Mouse (Mus musculus): ENCODE data around the gene Iffo2. TPM values are rescaled to one million over a fixed set of nuclear protein-coding genes. Genes with fewer than 3 reads are reported as not detected.

Gene Iffo2
- polyA plus RNA-seq, 1 experiment from 2014 or later = 2.3 TPM

GRCm38 (mm10) chr4:139491541-139492170 lies 38.7 kb upstream of the Iffo2 start:
- 89% methylated on average over 5 of the region's 5 CpGs for WGBS
- Histone ChIP-seq H3K4me1 (ENCODE audit: control insufficient read depth, insufficient read depth, low read length) (no peaks in the 10 kb centered on the region), H3K4me3 (ENCODE audit: low read depth, low read length) (no peak overlapping the region), H3K9me3 (replicated peaks; ENCODE audit: control insufficient read depth, low read length) (no peaks in the 10 kb centered on the region), H3K27me3 (ENCODE audit: control insufficient read depth, insufficient read depth, low read length) (no peaks in the 10 kb centered on the region), H3K36me3 (replicated peaks; ENCODE audit: control insufficient read depth, insufficient read depth, low read depth, low read length) (peaks cover 17% of the 10 kb centered on the region), H3K4me2 (ENCODE audit: low read depth, low read length) (no peak overlapping the region), H3K9ac (replicated peaks; ENCODE audit: low read length) (no peak overlapping the region), H3K27ac (replicated peaks; ENCODE audit: low read depth, low read length) (no peak overlapping the region)
- DNase-seq (ENCODE audit: low spot score) (no peak), ATAC-seq (replicated peaks; ENCODE audit: insufficient number of reproducible peaks, low FRiP score, low TSS enrichment, low read depth) (no peak)

- DNase-seq (ENCODE audit: low spot score) (no peak), ATAC-seq (replicated peaks; ENCODE audit: insufficient number of reproducible peaks, low FRiP score, low TSS enrichment, low read depth) (no peak; the same call in 1 of the 2 replicates)
- H3K4me2 ChIP-seq (ENCODE audit: low read depth, low read length) = no peak overlapping the region
- H3K9me3 ChIP-seq (replicated peaks; ENCODE audit: control insufficient read depth, low read length) = no peaks in the 10 kb centered on the region
- H3K9ac ChIP-seq (replicated peaks; ENCODE audit: low read length) = no peak overlapping the region
- WGBS = 50% methylated on average over 3 of the region's 3 CpGs
- H3K4me1 ChIP-seq (ENCODE audit: control insufficient read depth, insufficient read depth, low read length) = no peaks in the 10 kb centered on the region
- no peaks in the 10 kb centered on the region for H3K27me3 ChIP-seq (ENCODE audit: control insufficient read depth, insufficient read depth, low read length)
- no peak overlapping the region for H3K27ac ChIP-seq (replicated peaks; ENCODE audit: low read depth, low read length)
- peaks cover 17% of the 10 kb centered on the region for H3K36me3 ChIP-seq (replicated peaks; ENCODE audit: control insufficient read depth, insufficient read depth, low read depth, low read length)
- no peak overlapping the region for H3K4me3 ChIP-seq (ENCODE audit: low read depth, low read length)
These were observed 38.0 kb upstream of the Iffo2 start for GRCm38 (mm10) chr4:139492258-139492833.

DNA sequence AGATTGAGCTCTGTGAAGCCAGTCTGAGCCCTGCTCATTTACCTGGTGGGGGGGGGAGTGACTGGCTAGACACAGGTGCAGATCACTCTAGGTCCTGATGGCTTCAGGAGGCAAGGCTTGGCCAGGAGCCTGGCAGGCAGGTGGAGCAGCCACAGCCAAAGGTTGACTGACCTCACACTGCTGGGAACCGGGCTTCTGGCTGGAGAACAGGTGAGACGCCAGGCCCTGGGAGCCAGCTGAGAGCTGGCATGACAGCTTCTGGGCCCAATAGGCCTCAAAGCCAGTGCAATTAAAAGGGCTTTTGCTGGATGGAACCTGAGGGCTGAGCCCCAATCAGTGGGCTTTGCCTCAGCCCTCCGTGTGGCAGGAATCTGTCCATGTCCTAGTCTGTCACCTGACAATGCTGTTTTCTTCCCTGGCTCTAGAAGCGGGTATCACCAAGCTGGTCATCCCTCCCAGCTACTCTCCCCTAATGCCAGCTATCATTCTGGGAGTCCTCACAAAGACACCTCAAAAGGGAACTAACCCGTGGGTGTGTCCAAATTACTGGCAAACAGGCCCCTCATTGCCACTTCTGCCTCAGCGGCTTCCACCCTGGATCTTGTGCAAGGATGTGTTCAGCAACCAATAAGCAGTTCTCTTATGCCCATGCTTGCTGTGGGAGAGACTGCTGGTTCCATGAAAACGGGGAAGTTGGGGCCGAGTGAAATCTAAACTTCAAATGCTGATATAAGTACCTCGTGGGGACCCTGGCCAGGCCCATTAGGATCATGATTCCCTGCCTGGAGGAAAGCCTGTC lies 36.9 kb upstream of the Iffo2 start:
- Histone ChIP-seq H3K4me1 (ENCODE audit: control insufficient read depth, insufficient read depth, low read length) (no peaks in the 10 kb centered on the region), H3K9me3 (replicated peaks; ENCODE audit: control insufficient read depth, low read length) (no peaks in the 10 kb centered on the region), H3K4me3 (ENCODE audit: low read depth, low read length) (no peak overlapping the region), H3K27me3 (ENCODE audit: control insufficient read depth, insufficient read depth, low read length) (no peaks in the 10 kb centered on the region), H3K9ac (replicated peaks; ENCODE audit: low read length) (no peak overlapping the region), H3K36me3 (replicated peaks; ENCODE audit: control insufficient read depth, insufficient read depth, low read depth, low read length) (peaks cover 15% of the 10 kb centered on the region), H3K27ac (replicated peaks; ENCODE audit: low read depth, low read length) (no peak overlapping the region), H3K4me2 (ENCODE audit: low read depth, low read length) (no peak overlapping the region; the same call in 1 of the 2 replicates)
- WGBS = 75% methylated on average over 9 of the region's 9 CpGs
- ATAC-seq (replicated peaks; ENCODE audit: insufficient number of reproducible peaks, low FRiP score, low TSS enrichment, low read depth) = no peak
- no peak for DNase-seq (ENCODE audit: low spot score)

DNA sequence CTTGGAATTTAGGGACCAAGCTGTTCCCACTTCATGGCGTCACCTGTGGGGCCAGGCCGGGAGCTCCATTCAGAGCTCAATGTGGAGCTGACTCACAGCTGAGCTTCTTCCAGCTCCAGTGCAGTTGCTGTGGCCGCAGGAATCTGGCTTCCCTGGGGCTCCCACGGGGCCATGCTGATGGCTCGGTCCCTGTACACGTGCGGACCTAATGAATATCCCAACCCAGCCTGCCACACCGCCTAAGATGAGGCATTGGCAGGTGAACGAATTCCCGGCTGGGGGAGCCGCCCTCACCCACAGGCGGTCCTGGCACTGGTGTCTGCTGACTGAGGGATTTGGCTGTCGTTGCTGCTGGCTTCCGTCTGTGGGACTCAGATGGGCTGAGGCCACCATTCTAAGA lies 29.5 kb upstream of the Iffo2 start:
- H3K4me3 ChIP-seq (ENCODE audit: low read depth, low read length) = no peak overlapping the region
- no peaks in the 10 kb centered on the region for H3K9me3 ChIP-seq (replicated peaks; ENCODE audit: control insufficient read depth, low read length)
- DNase-seq (ENCODE audit: low spot score) (no peak), ATAC-seq (replicated peaks; ENCODE audit: insufficient number of reproducible peaks, low FRiP score, low TSS enrichment, low read depth) (no peak)
- H3K4me1 ChIP-seq (ENCODE audit: control insufficient read depth, insufficient read depth, low read length) = no peaks in the 10 kb centered on the region
- no peak overlapping the region for H3K9ac ChIP-seq (replicated peaks; ENCODE audit: low read length)
- H3K27ac ChIP-seq (replicated peaks; ENCODE audit: low read depth, low read length) = no peak overlapping the region
- no peak overlapping the region for H3K4me2 ChIP-seq (ENCODE audit: low read depth, low read length)
- no peaks in the 10 kb centered on the region for H3K27me3 ChIP-seq (ENCODE audit: control insufficient read depth, insufficient read depth, low read length)
- WGBS = 69% methylated on average over 14 of the region's 14 CpGs
- H3K36me3 ChIP-seq (replicated peaks; ENCODE audit: control insufficient read depth, insufficient read depth, low read depth, low read length) = no peaks in the 10 kb centered on the region

- Histone ChIP-seq H3K36me3 (replicated peaks; ENCODE audit: control insufficient read depth, insufficient read depth, low read depth, low read length) (no peaks in the 10 kb centered on the region), H3K4me1 (ENCODE audit: control insufficient read depth, insufficient read depth, low read length) (no peaks in the 10 kb centered on the region), H3K4me3 (ENCODE audit: low read depth, low read length) (no peak overlapping the region), H3K27ac (replicated peaks; ENCODE audit: low read depth, low read length) (no peak overlapping the region), H3K9ac (replicated peaks; ENCODE audit: low read length) (no peak overlapping the region), H3K9me3 (replicated peaks; ENCODE audit: control insufficient read depth, low read length) (no peaks in the 10 kb centered on the region), H3K27me3 (ENCODE audit: control insufficient read depth, insufficient read depth, low read length) (no peaks in the 10 kb centered on the region), H3K4me2 (ENCODE audit: low read depth, low read length) (no peak overlapping the region)
- DNase-seq (ENCODE audit: low spot score) (no peak), ATAC-seq (replicated peaks; ENCODE audit: insufficient number of reproducible peaks, low FRiP score, low TSS enrichment, low read depth) (no peak)
- WGBS = 71% methylated on average over 6 of the region's 6 CpGs
These were observed 28.6 kb upstream of the Iffo2 start for GRCm38 (mm10) chr4:139501702-139502101.

DNA sequence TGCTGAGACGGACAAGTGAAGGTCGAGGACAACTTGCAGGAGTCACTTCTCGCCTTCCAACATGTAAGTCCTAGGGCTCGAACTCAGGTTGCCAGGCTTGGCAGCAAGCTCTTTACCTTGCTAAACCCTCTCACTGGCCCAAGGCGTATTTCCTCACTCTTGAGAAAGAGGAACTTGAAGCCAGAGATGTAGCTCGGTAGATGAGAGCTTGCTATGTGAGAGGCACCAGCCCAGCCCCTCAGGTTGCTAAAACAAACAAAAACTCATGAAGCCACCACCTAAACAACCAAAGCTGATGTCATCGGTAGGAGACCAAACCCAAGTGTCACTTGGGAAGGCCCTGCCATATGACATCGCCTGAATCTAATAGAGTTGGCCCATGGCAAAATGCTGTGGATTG lies 26.4 kb upstream of the Iffo2 start:
- Histone ChIP-seq H3K9ac (replicated peaks; ENCODE audit: low read length) (no peak overlapping the region), H3K9me3 (replicated peaks; ENCODE audit: control insufficient read depth, low read length) (no peaks in the 10 kb centered on the region), H3K4me2 (ENCODE audit: low read depth, low read length) (no peak overlapping the region), H3K27me3 (ENCODE audit: control insufficient read depth, insufficient read depth, low read length) (no peaks in the 10 kb centered on the region), H3K4me3 (ENCODE audit: low read depth, low read length) (no peak overlapping the region), H3K36me3 (replicated peaks; ENCODE audit: control insufficient read depth, insufficient read depth, low read depth, low read length) (no peaks in the 10 kb centered on the region), H3K4me1 (ENCODE audit: control insufficient read depth, insufficient read depth, low read length) (no peaks in the 10 kb centered on the region), H3K27ac (replicated peaks; ENCODE audit: low read depth, low read length) (no peak overlapping the region)
- DNase-seq (ENCODE audit: low spot score) (no peak), ATAC-seq (replicated peaks; ENCODE audit: insufficient number of reproducible peaks, low FRiP score, low TSS enrichment, low read depth) (no peak)
- 87% methylated on average over 8 of the region's 8 CpGs for WGBS

- Histone ChIP-seq H3K27ac (replicated peaks; ENCODE audit: low read depth, low read length) (no peak overlapping the region), H3K4me2 (ENCODE audit: low read depth, low read length) (no peak overlapping the region), H3K27me3 (ENCODE audit: control insufficient read depth, insufficient read depth, low read length) (no peaks in the 10 kb centered on the region), H3K4me3 (ENCODE audit: low read depth, low read length) (no peak overlapping the region), H3K4me1 (ENCODE audit: control insufficient read depth, insufficient read depth, low read length) (no peaks in the 10 kb centered on the region), H3K36me3 (replicated peaks; ENCODE audit: control insufficient read depth, insufficient read depth, low read depth, low read length) (no peaks in the 10 kb centered on the region), H3K9ac (replicated peaks; ENCODE audit: low read length) (no peak overlapping the region), H3K9me3 (replicated peaks; ENCODE audit: control insufficient read depth, low read length) (no peaks in the 10 kb centered on the region)
- DNase-seq (ENCODE audit: low spot score) (no peak), ATAC-seq (replicated peaks; ENCODE audit: insufficient number of reproducible peaks, low FRiP score, low TSS enrichment, low read depth) (no peak)
- 80% methylated on average over 4 of the region's 4 CpGs for WGBS
These were observed 24.6 kb upstream of the Iffo2 start for GRCm38 (mm10) chr4:139505716-139506115.

- DNase-seq (ENCODE audit: low spot score) (no peak), ATAC-seq (replicated peaks; ENCODE audit: insufficient number of reproducible peaks, low FRiP score, low TSS enrichment, low read depth) (no peak)
- no peaks in the 10 kb centered on the region for H3K4me1 ChIP-seq (ENCODE audit: control insufficient read depth, insufficient read depth, low read length)
- no peak overlapping the region for H3K9ac ChIP-seq (replicated peaks; ENCODE audit: low read length)
- no peaks in the 10 kb centered on the region for H3K36me3 ChIP-seq (replicated peaks; ENCODE audit: control insufficient read depth, insufficient read depth, low read depth, low read length)
- H3K27ac ChIP-seq (replicated peaks; ENCODE audit: low read depth, low read length) = no peak overlapping the region
- H3K27me3 ChIP-seq (ENCODE audit: control insufficient read depth, insufficient read depth, low read length) = no peaks in the 10 kb centered on the region
- H3K4me3 ChIP-seq (ENCODE audit: low read depth, low read length) = no peak overlapping the region
- H3K9me3 ChIP-seq (replicated peaks; ENCODE audit: control insufficient read depth, low read length) = no peaks in the 10 kb centered on the region
- no peak overlapping the region for H3K4me2 ChIP-seq (ENCODE audit: low read depth, low read length)
- 93% methylated on average over 11 of the region's 11 CpGs for WGBS
These were observed 23.6 kb upstream of the Iffo2 start for GRCm38 (mm10) chr4:139506727-139507126.
